Mouse (Mus musculus): ENCODE measurements around the gene Crybb3. TPM values are rescaled to one million over a fixed set of nuclear protein-coding genes. Genes with fewer than 3 reads are reported as not detected.

The Crybb3 gene
- polyA plus RNA-seq, 1 experiment = 21.0 TPM

DNA sequence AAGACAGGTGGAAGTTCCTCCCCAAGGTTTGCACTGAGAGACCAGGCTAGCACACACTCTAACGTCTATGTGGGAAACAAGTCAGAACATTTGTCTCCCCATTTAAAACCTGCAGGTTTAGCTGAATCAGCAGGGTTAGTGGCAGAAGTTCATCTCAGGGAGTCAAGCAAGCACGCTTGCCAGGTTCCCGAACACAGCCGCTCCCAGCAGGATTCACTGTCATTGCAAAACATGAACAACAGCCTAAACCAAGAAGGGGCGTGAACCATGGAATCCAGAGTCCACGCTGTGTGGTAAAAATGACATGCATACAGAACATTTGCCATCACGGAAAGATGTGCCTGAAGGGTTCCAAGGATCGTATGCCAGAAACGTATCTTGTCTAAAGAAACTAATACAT lies 23.7 kb upstream of the Crybb3 start:
- H3K27ac ChIP-seq (ENCODE audit: insufficient read depth, low read depth, low read length) = no peak overlapping the region
- TF ChIP-seq CTCF (IDR thresholded peaks at IDR 0.05; ENCODE audit: extremely low read depth, insufficient read length, insufficient replicate concordance, low read depth, low read length) (no peak), POLR2A (IDR thresholded peaks at IDR 0.05; ENCODE audit: low read depth, low read length) (no peak)
- no peak overlapping the region for H3K4me3 ChIP-seq (ENCODE audit: low read depth, low read length)
- peaks cover 2% of the 10 kb centered on the region; the same call in 1 of the 2 replicates for H3K4me1 ChIP-seq (ENCODE audit: control insufficient read depth, insufficient read depth, insufficient read length, low read length)
- 79% methylated on average over 9 of the region's 9 CpGs for WGBS
- H3K36me3 ChIP-seq (ENCODE audit: control insufficient read depth, insufficient read depth, low read length) = peaks cover 10% of the 10 kb centered on the region
- no peaks in the 10 kb centered on the region for H3K27me3 ChIP-seq (ENCODE audit: control insufficient read depth, insufficient read depth, low read length)

DNA sequence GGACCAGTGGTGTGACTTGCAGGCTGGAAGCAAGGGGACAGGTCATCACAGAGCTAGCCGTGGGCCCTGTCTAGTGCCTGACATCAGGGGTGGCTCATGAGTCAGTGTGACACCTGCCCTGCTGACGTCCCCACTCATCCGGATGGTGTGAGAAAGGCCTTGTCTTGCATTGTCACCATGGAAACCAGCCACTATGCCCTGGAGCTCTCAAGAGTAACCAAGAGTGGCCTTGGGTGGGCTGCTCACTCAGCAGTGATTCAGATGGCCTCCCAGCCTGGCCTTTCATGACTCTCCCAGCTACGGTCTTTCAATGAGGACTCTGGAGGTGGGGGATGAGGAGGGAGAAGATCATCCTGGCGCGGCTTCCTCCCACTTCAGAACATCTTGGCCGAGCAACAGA lies 21.1 kb upstream of the Crybb3 start:
- H3K27me3 ChIP-seq (ENCODE audit: control insufficient read depth, insufficient read depth, low read length) = no peaks in the 10 kb centered on the region
- 82% methylated on average over 7 of the region's 7 CpGs for WGBS
- no peak for TF ChIP-seq CTCF (IDR thresholded peaks at IDR 0.05; ENCODE audit: extremely low read depth, insufficient read length, insufficient replicate concordance, low read depth, low read length)
- TF ChIP-seq POLR2A (IDR thresholded peaks at IDR 0.05; ENCODE audit: low read depth, low read length) = no peak

DNA sequence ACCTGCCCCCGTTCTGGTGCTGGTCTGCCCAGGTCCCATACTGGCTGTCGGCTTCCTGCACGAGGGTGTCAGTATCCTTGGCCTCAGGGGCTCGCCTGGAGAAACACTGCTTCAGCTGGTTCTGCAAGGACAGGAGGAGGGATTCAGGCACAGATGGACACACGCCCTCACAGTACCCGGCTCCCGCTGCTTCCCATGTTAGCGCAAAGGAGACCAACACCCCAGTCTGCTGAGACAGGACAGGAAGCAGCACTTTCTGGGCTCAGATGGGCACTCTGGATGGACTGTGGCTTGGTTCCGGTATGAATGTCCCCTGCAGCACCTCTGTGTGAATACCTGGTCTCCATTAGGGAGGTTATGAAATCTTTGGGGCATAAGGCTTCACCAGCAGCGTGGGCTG lies 20.1 kb upstream of the Crybb3 start:
- Histone ChIP-seq H3K4me1 (ENCODE audit: control insufficient read depth, insufficient read depth, insufficient read length, low read length) (peaks cover 2% of the 10 kb centered on the region; the same call in 1 of the 2 replicates), H3K36me3 (ENCODE audit: control insufficient read depth, insufficient read depth, low read length) (peaks cover 40% of the 10 kb centered on the region), H3K27me3 (ENCODE audit: control insufficient read depth, insufficient read depth, low read length) (no peaks in the 10 kb centered on the region), H3K27ac (ENCODE audit: insufficient read depth, low read depth, low read length) (no peak overlapping the region), H3K4me3 (ENCODE audit: low read depth, low read length) (no peak overlapping the region)
- no peak for TF ChIP-seq CTCF (IDR thresholded peaks at IDR 0.05; ENCODE audit: extremely low read depth, insufficient read length, insufficient replicate concordance, low read depth, low read length)
- no peak for TF ChIP-seq POLR2A (IDR thresholded peaks at IDR 0.05; ENCODE audit: low read depth, low read length)
- WGBS = 83% methylated on average over 10 of the region's 10 CpGs

More for the DNA sequence above, 21.1 kb upstream of the Crybb3 start:
- Histone ChIP-seq H3K4me3 (ENCODE audit: low read depth, low read length) (no peak overlapping the region), H3K27ac (ENCODE audit: insufficient read depth, low read depth, low read length) (no peak overlapping the region), H3K36me3 (ENCODE audit: control insufficient read depth, insufficient read depth, low read length) (peaks cover 30% of the 10 kb centered on the region), H3K4me1 (ENCODE audit: control insufficient read depth, insufficient read depth, insufficient read length, low read length) (peaks cover 2% of the 10 kb centered on the region; the same call in 1 of the 2 replicates)

DNA sequence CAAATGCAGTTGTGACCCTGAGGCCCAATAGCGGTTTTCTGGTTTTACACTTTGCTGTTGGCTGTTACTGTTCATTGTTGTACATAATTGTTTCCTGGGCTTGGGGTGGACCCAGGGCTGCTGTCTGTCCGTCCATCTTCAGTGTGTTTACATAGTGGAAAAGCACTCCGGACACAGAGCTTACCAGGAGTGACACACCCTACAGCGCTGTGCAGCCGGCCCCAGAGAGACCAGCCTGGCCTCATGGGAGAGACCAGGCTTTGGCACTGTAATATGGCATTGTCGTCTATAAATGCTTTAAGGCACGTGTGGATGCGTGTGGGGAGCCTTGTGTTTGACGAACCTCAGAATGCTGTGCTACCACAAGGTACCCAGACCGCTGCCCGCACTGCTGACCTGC lies 19.0 kb upstream of the Crybb3 start:
- WGBS = 81% methylated on average over 11 of the region's 11 CpGs
- H3K4me1 ChIP-seq (ENCODE audit: control insufficient read depth, insufficient read depth, insufficient read length, low read length) = no peaks in the 10 kb centered on the region; the same call in 1 of the 2 replicates
- no peak overlapping the region for H3K4me3 ChIP-seq (ENCODE audit: low read depth, low read length)
- H3K27me3 ChIP-seq (ENCODE audit: control insufficient read depth, insufficient read depth, low read length) = no peaks in the 10 kb centered on the region
- no peak for TF ChIP-seq CTCF (IDR thresholded peaks at IDR 0.05; ENCODE audit: extremely low read depth, insufficient read length, insufficient replicate concordance, low read depth, low read length)
- peaks cover 48% of the 10 kb centered on the region for H3K36me3 ChIP-seq (ENCODE audit: control insufficient read depth, insufficient read depth, low read length)
- no peak overlapping the region for H3K27ac ChIP-seq (ENCODE audit: insufficient read depth, low read depth, low read length)

DNA sequence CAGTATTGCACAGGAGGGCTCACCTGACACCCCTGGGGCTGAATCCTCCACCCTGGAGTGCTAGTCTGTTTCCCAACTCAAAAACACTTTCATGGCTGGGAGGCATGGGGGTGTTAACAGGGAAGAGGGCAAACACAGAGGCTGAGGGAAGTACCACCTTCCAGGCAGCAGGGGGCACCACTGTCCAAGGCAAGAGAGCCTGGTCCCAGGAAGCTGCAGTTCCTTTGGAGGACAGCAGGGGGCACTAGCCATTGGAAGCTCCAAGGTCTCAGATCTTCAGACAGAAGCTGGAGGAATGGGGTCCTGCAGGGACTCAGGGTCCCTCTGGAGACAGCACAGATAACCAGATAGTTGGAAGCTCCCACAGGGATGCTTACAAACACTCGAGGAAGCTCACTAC lies 18.2 kb upstream of the Crybb3 start:
- Histone ChIP-seq H3K36me3 (ENCODE audit: control insufficient read depth, insufficient read depth, low read length) (peaks cover 53% of the 10 kb centered on the region), H3K4me1 (ENCODE audit: control insufficient read depth, insufficient read depth, insufficient read length, low read length) (no peaks in the 10 kb centered on the region), H3K27me3 (ENCODE audit: control insufficient read depth, insufficient read depth, low read length) (no peaks in the 10 kb centered on the region), H3K4me3 (ENCODE audit: low read depth, low read length) (no peak overlapping the region), H3K27ac (ENCODE audit: insufficient read depth, low read depth, low read length) (no peak overlapping the region)
- TF ChIP-seq CTCF (IDR thresholded peaks at IDR 0.05; ENCODE audit: extremely low read depth, insufficient read length, insufficient replicate concordance, low read depth, low read length) (peak; percentile 100), POLR2A (IDR thresholded peaks at IDR 0.05; ENCODE audit: low read depth, low read length) (no peak)
- WGBS = 24% methylated on average over 1 of the region's 1 CpGs

DNA sequence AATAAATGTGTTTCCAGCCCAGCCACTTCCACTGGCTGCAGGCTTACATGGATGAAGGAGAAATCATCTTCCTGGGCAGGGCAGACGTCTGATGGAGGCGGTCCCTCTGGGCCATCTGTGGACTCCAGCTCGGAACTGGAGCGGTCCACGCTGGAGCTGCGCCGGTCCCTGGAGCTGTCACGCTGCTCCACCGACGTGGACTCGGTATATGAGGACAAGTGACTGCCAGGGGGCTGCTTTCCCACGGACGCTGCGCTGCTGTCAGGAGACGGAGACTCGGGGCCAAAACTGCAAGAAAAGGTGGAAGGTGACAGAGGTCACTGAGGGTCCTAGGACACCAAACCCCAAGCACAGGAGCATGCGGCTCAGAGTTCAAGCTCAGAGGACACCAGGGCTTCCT lies 16.2 kb upstream of the Crybb3 start:
- TF ChIP-seq CTCF (IDR thresholded peaks at IDR 0.05; ENCODE audit: extremely low read depth, insufficient read length, insufficient replicate concordance, low read depth, low read length) (no peak), POLR2A (IDR thresholded peaks at IDR 0.05; ENCODE audit: low read depth, low read length) (no peak)
- WGBS = 95% methylated on average over 17 of the region's 17 CpGs
- H3K27ac ChIP-seq (ENCODE audit: insufficient read depth, low read depth, low read length) = no peak overlapping the region
- H3K27me3 ChIP-seq (ENCODE audit: control insufficient read depth, insufficient read depth, low read length) = no peaks in the 10 kb centered on the region
- H3K4me3 ChIP-seq (ENCODE audit: low read depth, low read length) = no peak overlapping the region
- peaks cover 69% of the 10 kb centered on the region for H3K36me3 ChIP-seq (ENCODE audit: control insufficient read depth, insufficient read depth, low read length)
- no peaks in the 10 kb centered on the region for H3K4me1 ChIP-seq (ENCODE audit: control insufficient read depth, insufficient read depth, insufficient read length, low read length)

DNA sequence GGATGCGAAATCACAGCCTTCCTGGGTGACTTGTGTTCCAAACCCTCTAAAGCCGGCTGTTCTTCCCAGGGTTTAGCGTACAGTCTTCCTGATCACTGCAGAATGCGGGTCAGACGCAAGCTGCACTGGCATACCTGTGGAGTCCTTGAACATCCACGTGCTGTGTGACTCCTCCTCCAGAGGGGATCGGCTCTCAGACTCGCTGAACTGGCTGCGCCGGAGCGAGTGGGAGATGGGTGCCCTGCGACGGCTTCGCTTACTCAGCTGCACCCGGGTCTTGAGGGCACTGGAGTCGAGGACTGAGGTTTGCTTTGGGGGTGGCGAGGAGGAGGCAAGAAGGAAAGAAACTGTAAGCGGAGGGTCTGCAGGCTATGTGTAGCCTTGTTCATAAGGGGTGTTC lies 14.1 kb upstream of the Crybb3 start:
- no peaks in the 10 kb centered on the region for H3K27me3 ChIP-seq (ENCODE audit: control insufficient read depth, insufficient read depth, low read length)
- H3K4me3 ChIP-seq (ENCODE audit: low read depth, low read length) = no peak overlapping the region
- H3K36me3 ChIP-seq (ENCODE audit: control insufficient read depth, insufficient read depth, low read length) = peaks cover 87% of the 10 kb centered on the region
- WGBS = 92% methylated on average over 18 of the region's 18 CpGs
- no peak overlapping the region for H3K27ac ChIP-seq (ENCODE audit: insufficient read depth, low read depth, low read length)
- no peaks in the 10 kb centered on the region for H3K4me1 ChIP-seq (ENCODE audit: control insufficient read depth, insufficient read depth, insufficient read length, low read length)
- TF ChIP-seq POLR2A (IDR thresholded peaks at IDR 0.05; ENCODE audit: low read depth, low read length) = no peak

DNA sequence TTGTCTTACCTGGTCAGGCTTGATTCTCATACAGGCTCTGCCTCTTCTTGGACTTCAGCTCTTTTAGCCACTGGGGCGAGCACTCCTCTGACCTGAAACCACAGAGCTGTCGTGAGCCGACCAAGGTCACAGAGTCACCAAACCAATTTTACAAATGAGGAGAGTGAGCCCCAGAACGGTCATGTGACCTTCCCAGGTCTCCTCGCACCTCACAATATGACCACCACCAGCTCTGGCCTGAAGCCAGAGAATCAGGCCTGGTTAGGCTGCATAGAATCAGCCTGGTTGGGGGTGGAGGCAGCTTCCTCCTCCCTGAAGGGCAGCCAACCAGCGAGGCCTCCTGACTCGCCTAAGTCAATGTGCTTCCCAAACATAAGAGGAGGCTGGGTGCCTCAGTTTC lies 11.0 kb upstream of the Crybb3 start:
- H3K27me3 ChIP-seq (ENCODE audit: control insufficient read depth, insufficient read depth, low read length) = no peaks in the 10 kb centered on the region
- no peaks in the 10 kb centered on the region for H3K4me1 ChIP-seq (ENCODE audit: control insufficient read depth, insufficient read depth, insufficient read length, low read length)
- no peak for TF ChIP-seq POLR2A (IDR thresholded peaks at IDR 0.05; ENCODE audit: low read depth, low read length)
- no peak for TF ChIP-seq CTCF (IDR thresholded peaks at IDR 0.05; ENCODE audit: extremely low read depth, insufficient read length, insufficient replicate concordance, low read depth, low read length)
- WGBS = 77% methylated on average over 7 of the region's 7 CpGs
- no peak overlapping the region for H3K27ac ChIP-seq (ENCODE audit: insufficient read depth, low read depth, low read length)
- no peak overlapping the region for H3K4me3 ChIP-seq (ENCODE audit: low read depth, low read length)
- peaks cover 86% of the 10 kb centered on the region for H3K36me3 ChIP-seq (ENCODE audit: control insufficient read depth, insufficient read depth, low read length)

Data from small intestine, adult 2 months (tissue).